Mouse (Mus musculus) frontal cortex, postnatal 25 days (tissue): ENCODE measurements at regions not wholly inside any gene's neighbourhood (a gene's known extent, or its start where the extent isn't known, plus 50 kb on each side); places are given as distances from the start of the nearest gene placed in this dataset.

ENCODE experiments used
- DNase-seq, 2 experiments: peaks; one replicate each; pipeline ENCODE4 v3.0.0; 2022; ENCODE audit warnings: low spot score in 2 of 2

DNA sequence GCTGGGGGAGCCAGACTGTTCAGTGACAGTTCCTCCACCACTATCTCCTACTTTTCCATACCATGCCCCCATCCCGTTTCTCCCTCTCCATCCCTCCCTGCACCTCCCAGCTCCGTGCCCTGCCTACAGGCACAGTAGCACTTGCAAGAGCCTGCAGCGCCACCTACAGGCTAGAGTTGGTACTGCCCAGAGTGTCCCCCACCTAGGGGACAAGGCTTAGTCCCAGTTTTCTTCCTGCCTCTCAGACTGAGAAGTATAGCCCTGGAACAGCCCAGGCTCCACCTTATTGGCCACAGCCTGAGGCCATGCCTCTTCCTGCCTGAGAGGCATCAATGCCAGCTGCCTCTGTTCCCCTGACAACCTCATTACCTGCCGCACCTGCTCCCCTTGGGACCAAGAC is 351.3 kb downstream of the Ptpru start:
- DNase-seq, result peak; percentile 91 to 93

DNA sequence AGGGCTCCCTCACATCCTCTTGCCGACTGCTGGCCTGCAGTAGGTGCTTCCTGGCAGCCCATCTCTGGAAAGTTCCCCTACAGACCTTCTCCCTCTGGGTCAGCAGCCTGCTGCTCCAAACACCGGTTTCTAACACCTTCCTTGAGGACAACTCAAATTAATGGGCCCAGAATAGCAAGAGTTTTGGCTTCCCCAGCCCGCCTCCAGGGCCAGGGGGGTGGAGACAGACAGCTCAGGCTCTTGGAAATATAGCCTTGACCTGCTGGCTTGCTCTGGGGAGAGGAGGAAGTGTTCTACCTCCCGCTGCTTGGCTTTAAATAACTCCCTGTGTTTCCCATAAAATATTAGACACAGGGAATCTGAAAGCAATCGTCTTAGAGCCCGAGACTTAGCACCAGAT is 349.8 kb downstream of the Ptpru start:
- DNase-seq, result no peak

DNA sequence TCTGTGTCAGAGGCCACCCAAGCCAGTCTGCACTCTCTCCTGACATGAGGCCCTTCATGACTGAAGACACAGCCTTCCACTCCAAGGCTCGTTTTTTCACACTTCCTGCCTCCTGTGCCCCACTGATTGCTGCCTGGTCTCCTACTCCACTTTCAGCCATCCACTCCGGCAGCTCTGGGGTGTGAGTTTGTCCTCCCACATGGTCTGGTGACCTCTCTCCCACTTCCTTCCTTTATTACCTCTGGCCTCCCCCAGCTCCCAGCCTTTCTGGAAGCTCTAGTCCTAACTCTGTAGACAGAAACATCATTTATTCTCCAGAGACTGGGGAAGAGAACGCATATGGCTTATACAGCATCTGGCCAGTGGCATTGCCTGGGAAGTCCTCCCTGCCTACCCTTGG is 349.0 kb downstream of the Ptpru start:
- DNase-seq, result no peak

DNA sequence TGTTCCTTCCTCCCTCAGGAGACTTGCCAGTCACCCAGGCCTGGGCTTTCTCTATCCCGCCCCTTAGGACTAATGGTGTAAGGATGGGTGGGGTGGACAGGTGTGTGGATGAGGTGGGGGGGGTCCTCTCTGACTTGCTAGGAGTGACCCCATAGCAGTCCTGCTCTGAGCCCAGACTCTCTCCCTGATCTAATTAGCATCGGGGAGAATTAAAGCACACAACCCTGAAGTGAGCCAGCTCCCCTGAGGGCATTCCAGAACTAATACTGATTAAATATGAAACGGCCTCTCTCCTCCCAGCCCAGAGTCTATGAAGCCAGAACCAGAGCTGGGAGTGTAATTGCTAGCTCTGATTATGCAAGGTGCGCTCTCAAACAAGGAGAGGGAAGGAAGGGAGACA is 346.1 kb downstream of the Ptpru start:
- no peak for DNase-seq

DNA sequence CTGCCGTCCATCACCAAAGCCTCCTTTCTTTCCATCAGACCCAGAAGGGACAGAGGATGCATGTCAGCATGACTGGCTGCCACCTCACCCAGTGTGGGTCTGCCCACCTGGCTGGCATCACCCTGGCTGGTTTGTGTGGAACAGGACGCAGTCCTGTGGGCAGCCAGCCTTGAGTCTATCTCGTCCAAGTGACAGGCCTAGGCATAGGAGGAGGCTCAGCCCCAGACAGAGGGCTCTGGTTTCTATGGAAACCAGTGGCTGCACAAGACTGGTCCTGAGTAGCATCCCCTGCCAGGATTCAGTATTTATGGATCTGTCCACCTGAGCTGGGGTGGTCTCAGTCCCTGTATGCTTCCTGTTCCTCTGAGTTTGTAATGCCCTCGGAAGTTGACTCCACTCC is 344.4 kb downstream of the Ptpru start:
- DNase-seq, result no peak

DNA sequence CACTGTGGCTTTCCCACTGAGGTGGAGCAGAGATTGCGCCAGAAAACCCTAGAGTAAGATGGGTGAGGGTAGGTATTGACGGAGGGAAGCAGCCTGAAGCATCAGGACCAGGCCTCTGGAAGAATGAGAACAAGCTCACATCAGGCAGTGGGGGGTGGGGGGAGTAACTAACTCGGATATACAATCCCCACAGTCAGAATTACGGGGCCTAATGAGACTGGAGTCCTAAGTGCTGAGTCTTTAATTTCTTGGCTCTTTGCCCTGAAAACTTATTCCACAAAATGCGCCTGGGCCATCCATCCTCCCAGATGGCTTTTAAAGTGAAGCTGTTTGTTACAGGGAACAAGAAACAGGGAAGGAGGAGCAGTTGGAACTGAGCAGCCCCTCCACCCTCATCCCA is 341.2 kb downstream of the Ptpru start:
- DNase-seq, result no peak

DNA sequence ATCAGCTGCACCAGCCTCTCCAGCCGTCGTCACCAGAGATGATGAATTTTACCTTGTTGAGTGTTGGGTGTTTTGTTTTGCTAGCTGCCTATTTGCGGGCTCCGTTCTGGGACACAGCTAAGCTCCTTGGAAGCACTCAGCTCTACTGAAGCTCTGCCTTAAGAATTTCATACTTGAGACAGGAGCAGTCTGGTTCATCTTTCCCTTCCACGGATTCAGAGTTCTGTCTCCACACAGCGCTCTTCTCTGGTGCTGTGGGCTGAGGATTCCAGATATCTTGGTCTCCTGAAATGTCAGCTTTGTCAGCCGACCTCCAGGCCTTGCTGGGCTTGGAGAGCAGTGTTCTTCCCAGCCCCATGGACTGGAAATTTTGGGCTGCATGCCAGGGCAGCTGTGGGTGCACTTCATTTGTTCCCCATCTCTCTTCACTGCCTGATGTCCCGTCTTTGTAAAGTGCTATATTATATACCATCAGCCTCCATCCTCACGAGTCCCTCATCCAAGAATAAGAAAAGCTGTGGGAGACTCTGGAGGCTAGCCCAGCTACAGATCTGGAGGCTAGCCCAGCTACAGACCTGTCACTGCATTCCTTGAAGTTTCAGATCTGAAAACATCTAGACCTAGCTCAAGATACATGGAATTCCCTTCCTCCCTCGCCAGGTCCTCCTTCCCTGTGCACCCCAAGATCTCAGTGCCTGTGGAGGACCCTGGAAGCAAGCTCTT is 337.0 kb downstream of the Ptpru start:
- DNase-seq, result no peak

DNA sequence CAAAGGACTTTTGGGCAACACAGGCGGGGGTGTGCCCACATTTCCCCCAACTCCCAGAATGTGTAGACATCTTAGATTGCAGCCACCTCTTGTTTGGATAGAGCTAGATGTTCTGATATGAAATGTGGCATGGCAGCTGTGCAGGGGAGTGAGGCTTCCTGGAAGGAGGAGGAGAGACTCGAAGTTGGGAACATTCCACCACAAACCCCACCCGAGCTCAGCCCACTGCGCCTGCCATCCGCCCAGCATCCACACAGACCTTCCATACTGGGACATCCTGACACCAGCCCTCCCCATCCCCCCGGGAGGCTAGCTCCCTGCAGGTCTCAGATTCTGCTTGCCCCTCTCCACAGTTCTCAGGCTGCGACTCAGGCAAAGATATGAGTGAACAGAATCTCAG is 329.9 kb downstream of the Ptpru start:
- DNase-seq, result no peak

DNA sequence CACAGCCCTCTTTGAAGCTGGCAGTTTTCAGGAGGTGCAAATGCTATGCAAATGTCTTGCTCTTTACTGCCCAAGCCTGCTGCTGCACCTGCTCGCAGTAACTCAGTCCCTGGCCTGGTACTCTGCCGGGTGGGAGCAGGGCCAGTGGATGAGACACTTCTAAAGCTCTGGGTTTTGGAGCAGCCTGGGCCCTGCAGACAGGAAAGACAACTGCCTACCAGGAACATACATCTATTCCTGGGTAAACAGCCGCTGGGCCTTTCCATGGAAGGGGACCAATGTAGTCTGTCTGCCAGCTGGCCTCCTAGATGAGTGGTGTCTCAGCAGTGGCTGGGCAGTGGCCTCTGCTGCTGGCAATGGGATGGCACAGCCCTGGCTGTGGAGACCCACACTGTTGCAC is 326.5 kb downstream of the Ptpru start:
- no peak for DNase-seq

DNA sequence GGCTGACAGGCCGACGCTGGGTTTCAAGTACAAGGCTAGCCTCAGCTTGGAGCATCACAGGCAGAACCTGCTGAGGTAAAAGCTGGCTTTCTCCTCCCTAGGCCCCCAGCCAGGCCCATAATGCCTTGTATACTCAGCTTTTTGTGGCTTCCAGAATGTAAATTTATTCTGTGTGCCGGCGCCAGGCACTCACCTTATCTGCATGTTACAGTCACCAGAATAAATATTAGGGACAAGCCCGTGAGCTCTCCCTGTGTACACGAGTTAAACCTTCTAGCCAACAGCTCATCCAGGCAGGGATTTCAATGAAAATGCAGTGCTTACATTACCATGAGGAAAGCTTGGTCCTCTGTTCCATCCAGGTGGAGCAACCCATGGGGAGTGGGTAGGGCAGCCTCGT is 325.3 kb downstream of the Ptpru start:
- DNase-seq, result no peak

DNA sequence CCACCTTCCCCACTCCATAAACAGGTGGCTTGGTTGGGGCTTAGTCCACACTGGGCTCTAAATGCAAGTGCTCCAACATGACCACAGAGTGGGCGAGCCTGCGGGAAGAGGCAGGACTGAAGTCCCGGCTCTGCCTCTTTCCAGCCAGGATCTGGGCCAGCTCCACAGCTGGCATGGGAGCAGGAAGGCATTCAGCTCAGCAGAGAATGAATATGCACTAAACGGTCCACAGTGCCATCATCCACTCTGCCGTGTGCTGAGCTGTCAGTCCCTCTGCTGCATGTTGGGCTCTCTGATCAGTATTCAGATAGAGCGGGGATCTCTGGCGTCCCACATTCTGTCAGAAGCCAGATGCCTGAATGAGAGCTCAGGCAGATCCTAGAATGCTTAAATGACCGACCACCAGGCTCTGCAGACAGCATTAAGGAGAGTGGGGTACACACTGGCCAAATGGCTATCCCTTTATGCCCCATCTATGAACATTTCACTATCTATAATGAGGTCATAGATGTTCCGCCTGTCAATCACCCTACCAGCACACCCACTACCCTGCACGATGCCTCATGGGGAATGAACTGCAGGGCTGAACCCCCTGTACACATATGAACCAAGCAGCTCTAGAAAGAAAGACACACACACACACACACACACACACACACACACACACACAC is 317.3 kb downstream of the Ptpru start:
- no peak for DNase-seq

DNA sequence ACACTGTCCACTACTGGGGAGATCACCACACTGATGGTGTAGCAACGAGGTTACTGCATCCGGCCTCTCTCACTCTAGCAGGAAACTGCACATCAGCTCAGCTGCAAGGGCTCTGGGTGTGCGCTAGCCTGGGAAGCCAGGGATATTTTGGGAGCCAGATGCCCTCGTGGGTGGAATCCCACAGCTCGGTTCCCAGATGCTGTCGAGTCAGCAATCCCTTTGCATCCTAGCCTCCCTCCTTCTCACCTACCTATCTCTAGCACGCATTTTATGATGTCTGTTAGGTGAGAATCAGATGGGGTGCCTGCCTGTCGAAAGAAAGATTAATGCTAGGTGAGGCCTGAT is 316.8 kb downstream of the Ptpru start:
- no peak for DNase-seq

DNA sequence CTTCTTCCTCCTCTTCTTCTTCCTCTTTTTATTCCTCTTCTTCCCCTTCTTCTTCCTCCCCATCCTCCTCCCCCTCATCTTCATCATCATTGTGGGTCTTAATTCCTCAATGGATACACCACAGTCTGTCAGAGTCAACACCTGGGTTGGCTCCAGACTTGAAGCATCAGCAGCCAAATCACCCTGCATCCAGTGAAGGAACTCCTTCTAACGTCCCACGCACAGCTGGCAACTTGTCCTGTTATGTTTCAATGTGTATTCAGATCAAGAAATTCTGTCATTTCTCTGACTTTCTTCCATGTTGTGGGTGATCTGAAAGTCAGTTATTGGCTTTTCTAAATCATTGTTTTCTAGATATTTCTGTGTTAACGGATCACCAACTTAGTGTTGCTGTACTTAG is 312.9 kb downstream of the Ptpru start:
- no peak for DNase-seq

DNA sequence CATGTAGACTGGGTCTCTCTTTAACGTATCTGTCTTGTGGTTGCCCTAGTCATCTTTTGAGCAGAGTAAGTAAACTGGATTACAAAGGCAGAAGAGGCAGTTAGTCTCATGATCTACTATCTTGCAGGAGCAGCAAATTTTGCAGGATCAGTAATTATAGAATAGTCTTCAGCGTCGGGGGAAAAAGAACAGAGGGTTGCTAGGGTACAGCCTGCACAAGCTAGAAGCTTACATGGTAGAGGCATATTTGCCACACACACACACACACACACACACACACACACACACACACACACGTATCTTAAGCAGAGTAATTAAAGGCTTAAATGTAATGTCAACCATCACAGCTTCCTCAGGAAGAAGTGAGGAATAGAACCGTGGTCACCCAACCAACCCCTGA is 307.6 kb downstream of the Ptpru start:
- DNase-seq, result no peak

DNA sequence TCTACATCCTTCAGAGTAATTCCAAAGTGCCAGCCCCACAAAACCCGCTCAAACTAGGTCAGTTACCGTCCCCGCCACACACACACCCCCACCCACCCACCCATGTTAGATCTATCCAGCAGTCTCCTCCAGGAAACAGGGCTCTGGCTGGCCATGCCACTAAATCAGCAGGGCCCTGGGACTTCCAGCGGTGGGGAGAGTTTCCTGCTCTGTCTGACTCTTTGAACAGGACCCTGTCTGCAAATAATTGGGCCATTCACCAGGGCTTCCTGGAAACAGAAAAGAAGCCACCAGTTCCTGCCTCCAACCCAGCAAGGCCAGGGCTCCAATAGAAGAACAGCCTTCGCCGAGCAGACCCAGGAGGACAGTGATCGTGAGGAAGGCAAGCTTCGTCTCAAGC is 307.1 kb downstream of the Ptpru start:
- DNase-seq, result no peak

DNA sequence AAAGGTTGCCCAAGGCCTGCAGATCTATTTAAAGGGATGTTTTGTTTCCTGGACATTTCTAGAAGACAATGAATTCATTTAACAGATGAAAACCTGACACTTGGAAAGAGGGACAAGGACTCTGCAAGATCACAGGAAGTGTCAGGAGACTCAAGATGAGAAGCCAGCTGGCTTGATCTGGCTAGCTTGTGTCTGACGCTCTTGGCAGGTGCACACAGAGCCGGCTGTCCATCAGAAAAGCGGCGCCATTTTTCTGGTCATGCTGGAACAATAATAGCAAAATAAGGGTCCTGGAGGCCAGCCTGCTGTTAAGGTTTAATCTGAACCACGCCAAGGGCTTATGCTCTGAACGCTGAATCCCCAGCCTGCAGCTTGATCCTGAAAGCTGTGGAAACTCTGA is 303.3 kb downstream of the Ptpru start:
- DNase-seq, result no peak

DNA sequence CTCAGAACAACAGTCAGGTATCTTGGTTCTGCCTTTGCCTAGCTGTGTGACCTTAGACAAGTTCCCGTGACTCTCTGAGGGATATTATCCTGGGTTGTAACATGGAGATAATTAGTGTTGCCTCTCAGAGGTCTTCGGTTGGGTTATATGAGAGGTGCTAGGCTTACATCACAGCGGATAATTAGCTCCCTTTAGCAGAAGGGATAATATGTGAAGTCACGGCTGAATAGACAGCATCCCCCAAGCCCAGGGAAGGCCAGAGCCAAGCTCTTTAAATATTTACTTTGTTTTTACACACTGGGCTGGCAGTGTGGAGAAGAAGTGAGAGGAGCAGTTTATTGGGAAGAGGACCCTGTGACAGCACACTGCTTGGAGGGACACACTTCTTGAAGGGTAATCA is 299.9 kb downstream of the Ptpru start:
- DNase-seq, result no peak

DNA sequence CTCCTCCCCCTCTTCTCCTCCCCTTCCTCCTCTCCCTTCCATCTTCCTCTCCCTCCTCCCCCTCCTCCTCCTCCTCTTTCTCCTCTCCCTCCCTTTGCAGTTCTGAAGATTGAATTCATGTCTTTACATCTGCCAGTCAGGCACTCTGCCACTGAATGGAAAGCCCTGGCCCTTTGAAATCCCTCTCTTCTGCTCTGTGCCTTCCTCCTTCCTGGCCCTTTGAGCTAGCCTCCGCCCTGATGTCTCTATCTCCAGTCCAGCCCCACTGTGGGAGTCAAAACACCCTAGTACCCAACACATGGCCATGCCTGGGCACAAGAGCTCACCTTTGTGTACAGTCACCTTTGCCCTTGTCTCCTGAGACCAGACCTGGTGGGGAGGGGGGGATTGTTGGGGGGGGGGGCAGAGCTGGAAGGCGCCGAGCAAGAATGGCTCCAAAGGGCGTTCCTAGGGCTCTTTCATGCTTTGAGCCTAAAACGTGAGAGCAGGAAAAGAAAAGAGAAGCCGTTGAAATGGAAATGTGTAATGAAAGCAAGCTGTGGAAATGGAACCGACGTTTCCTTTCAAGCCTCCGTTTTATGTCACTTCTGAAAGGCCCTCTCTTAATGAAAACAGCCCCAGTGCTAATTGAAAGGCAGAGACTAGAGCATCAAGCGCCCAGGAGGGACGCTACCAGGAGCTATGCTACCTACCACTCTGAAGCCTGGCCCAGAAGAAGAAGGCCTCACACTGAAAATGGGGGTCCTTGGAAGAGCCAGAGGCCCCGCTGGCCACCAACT is 291.5 kb downstream of the Ptpru start:
- no peak for DNase-seq

DNA sequence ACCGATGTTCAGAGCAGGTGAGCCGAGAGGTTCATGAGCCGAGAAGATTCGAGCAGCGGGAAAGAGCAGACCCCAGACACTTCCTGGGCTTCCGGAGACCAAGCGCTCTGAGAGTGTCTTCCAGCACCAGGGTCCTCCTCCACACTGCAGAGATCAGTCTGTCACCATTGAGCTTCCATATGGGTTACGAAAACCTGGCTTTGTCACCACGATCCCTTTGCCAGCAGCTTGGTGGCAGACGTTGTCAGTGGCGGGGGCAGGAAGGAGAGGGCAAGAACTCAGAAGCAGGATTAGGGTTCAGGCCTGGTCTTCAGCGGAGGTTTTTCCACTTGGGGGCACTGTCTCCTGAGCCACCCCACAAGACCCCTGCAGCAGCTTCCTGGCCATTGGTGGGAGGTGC is 288.5 kb downstream of the Ptpru start:
- DNase-seq, result no peak

DNA sequence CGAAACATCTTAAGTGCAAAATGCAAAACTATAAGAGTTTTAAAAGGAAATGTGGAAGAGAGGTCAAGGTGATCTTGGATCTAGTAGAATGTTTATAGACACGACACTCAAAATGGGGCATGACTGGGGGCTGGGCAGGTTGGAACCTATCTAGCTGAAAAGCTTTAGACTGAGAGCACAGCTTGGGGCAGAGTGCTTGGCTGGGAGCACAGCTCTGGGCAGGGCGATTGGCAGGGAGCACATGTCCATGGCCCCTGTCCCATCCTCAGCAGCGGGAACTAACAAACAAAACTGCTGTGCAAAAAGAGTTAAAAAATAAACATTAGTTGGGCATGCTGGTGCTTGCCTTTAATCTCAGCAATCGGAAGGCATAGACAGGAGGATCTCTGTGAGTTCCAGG is 279.6 kb downstream of the Ptpru start:
- DNase-seq, result no peak

DNA sequence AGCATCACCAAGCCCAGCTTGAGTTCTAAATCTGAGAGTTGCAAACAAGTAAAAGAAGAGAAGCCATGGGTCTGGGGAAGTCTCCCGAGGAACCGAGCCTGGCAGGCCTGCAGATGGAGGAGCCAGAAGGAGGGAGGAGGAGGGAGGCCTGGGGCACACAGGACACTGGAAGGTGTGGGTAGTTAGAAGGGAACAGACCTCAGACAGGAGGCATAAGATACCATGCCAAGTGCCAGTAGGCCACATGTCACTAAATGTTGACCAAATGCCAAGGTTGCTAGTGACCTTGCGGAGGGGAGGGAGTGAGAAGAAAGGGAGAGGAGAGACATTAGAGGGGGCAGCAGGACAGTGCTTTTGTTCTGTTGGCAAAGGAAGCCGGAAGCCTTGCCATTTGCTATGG is 274.2 kb downstream of the Ptpru start:
- DNase-seq, result no peak

DNA sequence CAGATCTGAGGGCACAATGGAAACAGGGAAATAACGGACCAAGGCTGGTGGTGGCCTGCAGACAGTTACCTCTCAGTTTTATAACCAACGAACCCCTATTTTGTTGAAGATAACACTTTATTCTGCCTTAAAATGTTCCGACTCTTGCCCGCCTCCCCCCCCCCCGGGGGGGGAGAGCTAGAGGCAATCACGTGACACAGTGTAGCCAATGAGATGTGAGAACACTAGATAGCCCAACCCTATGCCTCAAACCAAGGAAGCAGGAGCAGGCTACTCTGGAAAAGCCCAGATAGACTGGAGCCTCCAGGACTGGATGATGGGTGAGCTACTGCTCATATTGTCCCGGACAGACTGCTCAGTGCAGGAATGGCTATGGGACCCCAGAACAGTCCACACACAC is 272.9 kb downstream of the Ptpru start:
- no peak for DNase-seq

DNA sequence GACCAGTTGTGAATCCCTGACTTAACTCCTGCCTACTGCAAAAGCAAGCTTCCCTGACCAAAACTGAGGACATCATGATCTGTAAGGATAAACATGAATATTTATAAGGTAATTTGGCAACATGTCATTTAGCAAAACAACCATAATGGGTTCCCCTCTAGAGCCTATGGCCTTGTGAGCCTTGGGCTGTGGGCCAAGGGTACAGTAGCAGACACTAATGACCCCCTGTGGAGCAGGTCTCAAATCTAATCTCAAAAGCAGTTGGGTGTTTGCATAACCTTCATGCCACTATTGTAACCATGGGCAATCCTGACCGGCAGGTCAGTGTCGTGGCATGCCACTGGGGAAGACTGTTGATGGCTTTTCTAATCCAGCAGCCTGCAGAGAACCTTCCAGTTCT is 270.8 kb downstream of the Ptpru start:
- DNase-seq, result no peak
